Mouse (Mus musculus): Measurements from ENCODE around the gene Rsbn1l.
A peak's percentile ranks its signal among the peaks of the same experiment; 100 is the strongest.

Gene Rsbn1l

DNA sequence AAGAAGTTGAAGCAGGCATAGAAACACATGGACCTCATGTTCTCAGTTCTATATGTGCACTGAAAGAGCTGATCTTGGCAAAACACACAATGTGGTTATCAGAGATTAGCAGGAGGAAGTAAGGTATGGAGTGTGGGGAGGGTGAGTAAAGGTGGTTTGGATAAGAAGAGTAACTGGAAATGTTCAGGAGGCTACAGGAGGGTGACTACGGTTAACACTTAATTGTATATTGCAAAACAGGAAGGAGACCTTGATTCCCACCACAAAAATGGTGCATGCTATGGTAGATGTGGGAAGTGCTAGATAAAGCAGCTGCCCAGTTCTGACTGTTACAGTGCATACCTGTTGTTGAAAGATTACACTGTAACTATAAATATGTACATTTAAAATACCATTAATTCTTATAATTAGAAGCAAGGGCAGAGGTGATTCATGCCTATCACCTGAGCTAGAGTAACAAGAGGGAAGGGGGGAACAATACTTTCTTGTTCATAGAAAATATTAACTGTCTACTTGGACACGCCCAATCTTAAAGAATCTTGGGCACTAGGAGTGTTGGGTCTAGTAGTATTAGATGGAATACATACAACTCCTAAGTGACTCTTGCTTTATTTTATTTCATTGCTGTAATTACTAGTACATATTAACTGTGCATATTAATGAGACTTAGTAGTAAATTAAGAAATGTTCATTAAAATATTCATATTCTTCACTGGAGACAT, 58.6 kb downstream of the Rsbn1l start:
- DNase-seq (ENCODE audit: low spot score), result no peak

DNA sequence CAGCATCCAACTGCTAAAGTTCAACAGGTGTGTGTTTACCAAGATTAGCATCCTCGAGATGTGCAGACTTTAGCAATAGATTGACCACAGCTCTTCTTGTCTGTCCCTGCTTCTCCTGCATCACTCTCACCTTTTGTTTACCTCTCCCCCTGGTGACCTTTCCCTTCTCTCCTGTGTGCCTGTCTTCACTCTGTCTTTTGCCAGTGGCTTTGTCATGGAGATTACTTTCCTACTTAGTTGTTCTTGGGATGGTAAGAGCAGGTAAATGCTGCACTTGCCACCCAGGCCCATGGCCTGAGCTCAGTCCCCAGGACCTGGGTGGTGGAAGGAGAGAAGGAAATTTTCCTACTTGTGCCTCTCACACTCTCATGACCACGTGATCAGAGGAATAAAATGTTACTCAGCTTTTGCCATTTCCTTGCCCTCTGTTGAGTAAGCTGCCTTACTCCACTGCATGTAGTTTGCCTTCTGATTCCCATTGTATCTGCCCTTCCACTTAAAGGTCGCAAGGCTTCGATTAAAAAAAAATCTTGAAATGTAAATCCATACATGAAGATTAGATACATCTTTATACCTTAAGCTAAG, 72.1 kb downstream of the Rsbn1l start:
- no peak for DNase-seq (ENCODE audit: low spot score)

DNA sequence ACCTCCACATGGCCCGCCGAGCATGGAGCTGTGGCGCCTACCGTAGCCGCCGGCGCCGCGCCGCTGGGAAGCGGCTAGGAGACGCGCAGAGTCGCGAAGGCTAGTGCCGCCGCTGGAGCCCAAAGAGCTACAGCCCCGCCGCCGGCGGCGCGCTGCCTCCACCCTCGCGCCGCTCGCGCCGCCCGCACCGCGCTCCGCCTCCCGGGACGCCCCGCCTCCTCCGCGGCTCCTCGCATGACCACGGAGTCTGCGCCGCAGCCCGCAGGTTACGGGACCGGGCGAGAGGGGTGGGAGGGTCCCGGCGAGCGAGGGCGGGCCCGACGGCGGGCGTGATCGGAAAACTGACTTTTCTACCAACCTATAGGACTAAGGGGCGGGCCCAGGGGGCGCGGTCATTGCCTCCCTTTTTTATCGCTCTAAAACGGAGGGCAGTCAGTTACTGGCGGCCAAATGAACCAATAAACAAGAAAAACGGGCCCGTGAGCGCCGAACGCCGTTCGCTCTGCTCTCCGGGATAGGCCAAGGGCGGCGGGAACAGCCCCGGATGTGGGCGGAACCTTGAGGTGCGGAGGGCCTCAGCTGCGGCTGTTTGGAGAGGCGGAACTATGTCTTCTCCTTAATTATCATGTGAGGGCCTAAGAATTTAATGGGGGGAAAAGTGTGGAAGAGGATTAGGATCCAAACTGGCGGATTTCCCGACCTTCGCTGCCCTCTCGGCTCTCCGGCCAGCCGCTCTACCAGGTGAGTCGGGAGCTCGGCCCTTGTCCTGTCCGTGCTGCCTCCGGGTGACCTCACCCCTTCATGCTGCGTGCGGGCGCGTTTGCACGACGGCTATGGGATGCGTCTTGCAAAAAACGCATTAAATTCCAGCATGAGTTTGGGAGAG, 74.0 kb downstream of the Rsbn1l start, which contains the start of the genes Phtf2 and Tmem60:
Gene Phtf2, minus strand, starts transcription at position 210 of the 886 bp plus-strand sequence.
Gene Tmem60, plus strand, starts transcription at position 277 of the 886 bp plus-strand sequence.
- peak; percentile 98 for DNase-seq (ENCODE audit: low spot score)

DNA sequence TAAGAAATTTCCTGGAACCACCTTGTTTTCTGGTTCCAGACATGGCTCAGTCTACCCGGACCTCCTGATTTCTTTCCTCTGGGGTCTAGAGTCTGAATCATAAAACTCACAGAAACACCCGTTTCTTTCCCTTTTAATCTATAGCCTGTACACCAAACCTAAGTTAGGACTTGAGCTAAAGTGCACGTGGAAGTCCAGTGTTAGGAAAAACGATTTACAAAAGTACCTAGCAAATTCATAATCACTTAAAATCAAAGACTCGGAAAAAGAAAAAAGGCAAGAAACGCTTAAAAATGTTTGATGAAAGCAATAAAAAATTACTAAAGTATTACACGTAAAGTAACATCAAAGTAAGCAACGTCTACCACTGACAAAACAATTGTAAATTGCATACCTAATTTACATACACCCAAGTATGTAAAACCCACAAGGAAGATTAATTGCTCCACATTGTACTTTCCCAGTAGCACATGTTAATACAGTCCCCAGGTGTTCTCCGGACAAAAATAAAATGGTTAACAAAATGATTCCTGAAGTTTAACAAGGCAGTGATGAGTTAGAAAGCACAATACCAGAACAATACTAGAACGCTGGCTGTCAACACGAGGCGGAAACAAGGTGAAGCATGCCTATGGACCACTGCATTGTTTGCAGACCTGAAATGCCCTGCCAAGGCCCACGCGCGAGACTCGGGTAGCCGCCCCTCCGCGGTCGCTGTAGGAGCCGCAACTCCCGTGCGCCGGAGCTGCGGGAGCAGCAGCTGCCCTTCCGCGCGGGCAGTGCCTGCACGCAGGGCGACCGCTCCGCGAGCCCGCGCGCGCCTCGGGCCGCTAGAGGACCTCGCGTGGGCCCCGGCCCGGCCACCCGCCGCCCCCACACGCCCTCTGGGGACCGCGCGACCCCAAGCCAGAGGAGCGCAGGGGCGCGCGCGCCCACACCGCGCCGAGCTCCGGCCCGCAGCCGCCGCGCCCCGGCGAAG, 75.1 kb downstream of the Rsbn1l start:
- DNase-seq (ENCODE audit: low spot score), result peak; percentile 17

DNA sequence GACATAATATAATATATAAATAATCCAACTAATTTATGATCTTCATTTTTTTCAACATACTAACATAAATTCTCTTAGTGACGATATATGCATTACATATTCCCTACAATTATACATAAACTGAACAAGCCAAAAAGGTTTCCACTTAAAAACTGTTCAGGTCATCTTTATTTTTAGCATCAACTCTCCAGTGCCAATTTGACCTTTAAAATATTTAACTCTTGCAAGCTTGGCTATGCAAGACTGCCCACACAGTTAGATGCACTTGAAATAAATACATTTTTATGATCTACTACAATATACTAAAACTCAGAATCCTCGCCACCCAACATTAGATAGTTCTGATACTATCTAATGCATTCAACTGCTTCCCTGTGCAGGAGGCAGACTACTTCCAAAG, 75.8 kb downstream of the Rsbn1l start:
- no peak for DNase-seq (ENCODE audit: low spot score)

DNA sequence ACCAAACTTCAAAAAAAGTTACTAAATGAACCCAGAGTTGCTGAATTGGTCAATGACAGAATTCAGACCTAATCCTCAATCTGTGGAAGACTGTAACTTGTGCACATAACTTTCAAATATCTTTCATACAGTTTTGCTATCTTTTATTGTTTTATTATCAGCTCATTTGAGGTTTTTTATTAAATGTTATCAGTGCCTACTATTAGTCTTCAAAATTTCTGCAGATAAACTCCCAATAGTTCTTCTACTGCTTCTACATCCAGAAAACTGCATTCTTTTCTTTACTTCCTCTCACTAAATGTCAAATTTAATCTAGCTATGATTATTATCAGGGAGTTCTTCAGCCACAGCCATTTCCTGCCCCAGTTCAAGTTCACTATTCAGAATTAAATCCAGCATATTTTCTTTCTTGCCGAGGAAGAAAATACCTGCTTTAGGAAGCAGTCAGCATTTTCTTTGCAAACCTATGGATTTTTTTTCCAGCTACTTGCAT, 79.2 kb downstream of the Rsbn1l start:
- DNase-seq (ENCODE audit: low spot score), result no peak

DNA sequence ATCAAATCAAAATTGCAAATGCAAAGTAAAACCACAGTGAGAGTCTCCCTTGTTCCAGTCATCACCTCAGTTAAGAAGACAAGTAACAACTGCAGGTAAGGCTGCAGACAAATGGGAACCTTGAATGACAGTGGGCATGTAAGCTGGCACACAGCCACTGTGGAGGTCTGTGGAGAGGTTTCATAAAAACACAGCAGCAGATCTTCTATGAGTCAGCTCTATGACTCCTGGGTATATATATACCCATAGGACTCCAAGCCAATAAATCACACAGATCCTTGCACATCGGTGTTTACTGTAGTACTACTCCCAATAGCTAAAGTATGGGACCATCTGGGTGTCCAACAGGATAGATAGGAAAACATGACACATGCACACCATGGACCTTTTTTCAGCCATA, 83.1 kb downstream of the Rsbn1l start:
- DNase-seq (ENCODE audit: low spot score), result no peak

DNA sequence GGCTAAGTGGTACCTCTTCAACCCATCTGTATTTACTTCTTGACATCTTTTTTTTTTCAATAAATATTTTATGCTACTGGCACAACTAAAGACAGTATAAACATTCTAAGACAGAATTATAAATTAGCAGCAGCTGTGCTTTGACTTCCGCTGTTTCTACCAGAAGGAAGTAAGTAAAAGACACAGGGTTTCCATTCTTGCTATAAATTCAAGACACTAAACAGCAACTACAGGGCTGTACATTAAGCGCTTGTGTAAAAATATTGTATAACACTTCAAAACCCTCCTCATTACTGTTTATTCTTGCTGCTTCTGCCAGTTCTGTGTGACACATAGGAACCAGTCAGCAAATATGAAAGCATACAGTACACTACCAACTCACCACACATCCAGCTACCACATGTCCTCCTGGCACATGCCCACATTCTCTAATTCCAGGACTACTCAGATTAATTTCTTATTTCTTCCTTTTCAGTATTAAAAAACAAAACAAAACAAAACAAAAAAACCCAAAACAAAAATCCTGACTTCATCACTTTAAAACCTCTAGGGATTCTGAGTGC, 90.9 kb downstream of the Rsbn1l start:
- no peak for DNase-seq (ENCODE audit: low spot score)

DNA sequence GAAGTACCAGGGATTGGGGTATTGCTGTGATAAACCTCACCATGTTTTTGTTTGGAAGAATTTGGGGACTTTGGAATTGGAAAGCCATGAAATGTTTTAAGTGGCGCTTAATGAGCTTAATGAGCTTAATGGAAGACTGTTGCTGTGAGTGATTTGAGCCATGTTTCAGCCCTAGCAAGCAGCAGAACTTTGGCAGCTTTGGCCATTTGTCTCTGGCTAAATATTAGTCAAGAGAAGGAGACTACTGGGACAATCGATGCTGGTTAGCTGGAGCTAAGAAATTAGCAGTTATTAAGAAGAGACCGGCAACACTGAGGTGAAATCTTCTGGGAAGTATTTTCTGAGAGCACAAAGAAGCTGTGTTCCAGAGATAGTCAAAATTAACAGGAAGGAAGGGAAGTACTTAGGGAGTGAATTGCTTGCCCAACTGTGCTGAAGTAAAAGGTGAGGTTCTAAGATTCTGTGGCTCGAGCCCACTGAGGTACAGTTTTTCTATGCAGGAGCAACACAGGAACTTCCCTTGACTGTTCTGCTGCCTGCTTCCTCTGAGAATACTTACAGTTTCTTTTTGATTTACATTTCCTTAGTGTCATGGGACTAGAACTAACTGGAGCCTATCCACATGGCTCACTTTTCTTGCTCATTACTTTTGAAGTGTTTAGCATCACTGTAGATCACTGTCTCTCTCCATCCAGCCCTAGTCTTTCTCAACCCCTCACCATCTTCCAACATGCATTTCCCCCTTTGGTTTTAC, 91.8 kb downstream of the Rsbn1l start:
- DNase-seq (ENCODE audit: low spot score), result no peak

DNA sequence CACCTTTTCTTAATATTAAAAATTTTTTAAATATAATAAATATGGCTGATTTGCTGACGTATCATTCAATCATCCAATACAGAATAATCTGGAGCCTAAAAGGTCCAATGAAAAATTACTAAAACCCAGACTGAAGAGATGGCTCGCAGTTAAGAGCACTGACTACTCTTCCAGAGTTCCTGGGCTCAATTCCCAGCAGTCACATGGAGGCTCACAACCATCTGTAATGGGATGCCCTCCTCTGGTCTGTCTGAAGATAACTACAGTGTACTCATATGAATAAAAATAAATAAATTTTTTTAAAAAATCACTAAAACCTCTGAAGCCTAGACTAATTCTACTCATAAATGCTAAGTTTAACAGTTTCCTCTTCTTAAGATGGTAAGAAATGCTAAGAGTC, 94.3 kb downstream of the Rsbn1l start:
- DNase-seq (ENCODE audit: low spot score), result no peak

DNA sequence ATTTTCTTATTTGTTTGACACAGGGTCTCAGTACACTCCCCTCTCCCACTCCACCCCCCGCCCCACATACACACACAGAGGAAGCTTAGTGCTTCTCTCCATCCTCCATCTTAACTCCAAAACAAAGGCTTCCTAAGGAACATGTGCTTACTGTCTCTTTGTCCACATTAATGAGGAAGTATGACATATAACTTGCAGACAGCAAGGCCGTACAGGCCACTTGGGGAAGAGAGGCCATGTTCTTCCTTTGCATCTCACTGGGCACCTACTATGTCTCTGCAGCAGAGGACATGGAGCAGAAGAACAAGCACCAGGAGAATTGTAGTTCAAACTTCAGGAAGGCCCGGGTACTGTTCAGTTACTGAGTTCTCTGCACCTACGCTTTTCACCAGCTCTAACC, 95.6 kb downstream of the Rsbn1l start:
- no peak for DNase-seq (ENCODE audit: low spot score)

DNA sequence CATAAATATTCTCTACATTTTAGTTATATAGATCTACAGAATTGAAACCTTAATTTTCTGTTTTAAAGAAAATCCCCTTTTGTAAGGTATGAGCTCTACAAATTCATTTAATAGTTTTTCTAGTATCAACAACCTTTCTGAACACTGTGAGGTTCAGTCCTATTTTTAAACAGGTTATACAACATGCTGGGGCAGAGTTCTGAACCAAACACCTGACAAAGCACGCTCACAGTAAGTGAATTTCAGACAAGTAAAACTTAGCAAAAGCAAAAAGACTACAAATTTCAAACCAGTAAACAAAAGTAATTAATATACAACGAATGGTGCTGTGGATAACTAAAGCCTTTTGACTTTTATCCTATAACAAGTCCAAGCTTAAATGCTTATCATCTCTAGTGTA, 97.8 kb downstream of the Rsbn1l start:
- no peak for DNase-seq (ENCODE audit: low spot score)

DNA sequence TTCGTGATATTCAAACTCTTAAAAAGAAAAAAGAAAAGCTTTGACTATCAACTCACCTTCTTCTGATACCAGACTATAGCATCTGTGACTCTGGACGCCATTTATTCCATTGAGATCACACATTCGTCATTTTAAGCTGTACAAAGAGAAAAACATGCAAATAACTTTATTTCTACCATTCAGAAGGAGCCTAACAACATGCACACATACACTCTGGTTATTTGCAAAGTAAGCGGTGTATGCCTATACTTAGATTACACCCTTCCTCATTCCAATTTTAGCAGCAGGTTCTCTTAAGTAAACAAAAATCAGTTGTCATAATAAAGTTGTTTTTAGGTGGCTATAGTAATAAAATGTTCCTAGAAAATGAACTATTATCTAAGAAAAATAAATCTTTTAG, 101.1 kb downstream of the Rsbn1l start:
- DNase-seq (ENCODE audit: low spot score), result no peak

DNA sequence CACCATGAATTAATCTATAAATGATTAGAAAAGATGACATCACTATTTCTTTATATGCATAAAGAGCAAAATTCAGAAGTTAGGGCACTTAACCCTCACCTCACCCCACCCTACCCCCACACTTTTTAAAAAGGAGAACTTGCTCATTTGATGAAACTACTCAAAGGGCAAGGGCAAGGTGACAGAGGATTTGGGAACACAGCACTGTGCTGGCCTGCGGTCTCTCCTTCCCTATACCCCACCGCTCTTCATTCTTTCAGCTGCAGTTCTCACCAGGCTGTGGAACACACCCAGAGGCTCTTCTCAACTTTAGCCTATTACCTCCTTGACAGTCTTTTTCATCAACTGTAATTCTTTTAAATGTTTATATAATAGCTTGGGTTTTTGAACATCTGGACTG, 109.2 kb downstream of the Rsbn1l start:
- no peak for DNase-seq (ENCODE audit: low spot score)

DNA sequence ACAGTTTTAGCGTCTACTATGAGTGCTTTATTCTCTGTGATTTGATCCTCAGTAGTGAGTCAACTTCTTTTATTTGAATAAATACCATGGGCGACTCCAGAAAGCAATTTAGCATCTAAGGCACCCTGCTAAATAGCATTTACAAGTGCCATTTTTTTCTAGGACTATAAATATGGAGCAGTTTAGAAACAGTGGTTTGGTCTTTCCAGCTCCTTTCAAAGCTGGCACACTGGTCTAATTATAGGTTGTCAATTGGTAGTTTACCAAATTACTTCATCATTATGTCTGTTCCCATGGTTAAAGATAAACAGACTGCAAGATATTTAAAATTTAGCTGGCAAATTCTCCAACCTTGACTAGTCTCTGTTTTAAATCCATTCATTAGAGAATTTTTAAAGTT, 112.4 kb downstream of the Rsbn1l start:
- DNase-seq (ENCODE audit: low spot score), result no peak

DNA sequence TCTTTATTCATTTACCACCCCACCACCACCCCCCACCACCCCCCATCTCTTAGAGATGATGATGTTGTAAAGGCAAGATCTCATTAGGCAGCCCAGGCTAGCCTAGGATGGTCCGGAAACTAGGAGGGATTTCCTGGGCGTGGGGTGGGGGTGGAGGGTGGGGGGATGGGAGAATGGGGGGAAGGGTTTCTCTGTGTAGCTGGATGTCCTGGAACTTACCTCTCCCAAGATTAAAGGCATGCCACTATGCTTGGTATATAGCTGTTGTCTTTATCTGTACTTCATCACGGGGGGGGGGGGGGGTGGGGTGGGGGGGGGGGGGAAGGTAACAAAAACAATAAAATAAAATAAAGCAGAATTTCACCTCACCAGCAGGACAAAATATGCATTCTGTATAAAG, 112.8 kb downstream of the Rsbn1l start:
- no peak for DNase-seq (ENCODE audit: low spot score)

All from ovary, adult 18-20 months (tissue).